Mouse (Mus musculus): ENCODE data around the gene Rhbdf1. TPM values are rescaled to one million over a fixed set of nuclear protein-coding genes. Genes with fewer than 3 reads are reported as not detected.

Rhbdf1 gene
- 27.1 and 28.7 TPM in 2 replicates for polyA plus RNA-seq (2015; fragmentation: Nextera tagmentation; extraction: Ambion mirVana)

- no peaks in the 10 kb centered on the region for H3K9me3 ChIP-seq (ENCODE audit: control insufficient read depth, low read length)
- peak within 1 kb of the TSS; percentile 97 for H3K4me2 ChIP-seq (ENCODE audit: low read length)
- H3K4me3 ChIP-seq (ENCODE audit: low read length), result peak within 1 kb of the TSS; percentile 73
- WGBS, result under 1% methylated on average over 47 of the region's 72 CpGs
- H3K27ac ChIP-seq (ENCODE audit: low read depth, low read length), result peak within 1 kb of the TSS; percentile 54
- H3K9ac ChIP-seq (ENCODE audit: low read depth, low read length), result peak within 1 kb of the TSS; percentile 79
- H3K27me3 ChIP-seq (replicated peaks; ENCODE audit: control insufficient read depth, insufficient read depth, low read length), result no peaks in the 10 kb centered on the region; the same call in 1 of the 2 replicates
- H3K4me1 ChIP-seq (ENCODE audit: control insufficient read depth, insufficient read depth, low read depth, low read length), result peaks cover 37% of the 10 kb centered on the region
- ATAC-seq, result peak; percentile 28; the same call in 1 of the 2 replicates
- H3K36me3 ChIP-seq (ENCODE audit: control insufficient read depth, insufficient read depth, low read length), result no peaks in the 10 kb centered on the region
Observed at GRCm38 (mm10) chr11:32221951-32222409, at the start of gene Rhbdf1. Gene Rhbdf1, minus strand, starts transcription at chr11:32222300.

- no peak for ATAC-seq
- 48% methylated on average over 4 of the region's 4 CpGs for WGBS
- no peak overlapping the region for H3K4me2 ChIP-seq (ENCODE audit: low read length)
- H3K36me3 ChIP-seq (ENCODE audit: control insufficient read depth, insufficient read depth, low read length), result no peaks in the 10 kb centered on the region
- peaks cover 7% of the 10 kb centered on the region for H3K4me1 ChIP-seq (ENCODE audit: control insufficient read depth, insufficient read depth, low read depth, low read length)
- no peak overlapping the region for H3K4me3 ChIP-seq (ENCODE audit: low read length)
- no peaks in the 10 kb centered on the region for H3K27me3 ChIP-seq (replicated peaks; ENCODE audit: control insufficient read depth, insufficient read depth, low read length)
- no peak overlapping the region for H3K27ac ChIP-seq (ENCODE audit: low read depth, low read length)
- H3K9me3 ChIP-seq (ENCODE audit: control insufficient read depth, low read length), result no peaks in the 10 kb centered on the region
- no peak overlapping the region for H3K9ac ChIP-seq (ENCODE audit: low read depth, low read length)
Observed at GRCm38 (mm10) chr11:32271178-32271577, 49.1 kb upstream of the Rhbdf1 start.

GRCm38 (mm10) chr11:32268952-32269351 is 46.9 kb upstream of the Rhbdf1 start:
- Histone ChIP-seq H3K4me2 (ENCODE audit: low read length) (no peak overlapping the region), H3K27me3 (replicated peaks; ENCODE audit: control insufficient read depth, insufficient read depth, low read length) (no peaks in the 10 kb centered on the region), H3K4me3 (ENCODE audit: low read length) (no peak overlapping the region), H3K36me3 (ENCODE audit: control insufficient read depth, insufficient read depth, low read length) (no peaks in the 10 kb centered on the region), H3K27ac (ENCODE audit: low read depth, low read length) (no peak overlapping the region), H3K9ac (ENCODE audit: low read depth, low read length) (no peak overlapping the region), H3K4me1 (ENCODE audit: control insufficient read depth, insufficient read depth, low read depth, low read length) (peaks cover 10% of the 10 kb centered on the region), H3K9me3 (ENCODE audit: control insufficient read depth, low read length) (no peaks in the 10 kb centered on the region)
- WGBS, result 90% methylated on average over 5 of the region's 5 CpGs
- no peak for ATAC-seq

GRCm38 (mm10) chr11:32267964-32268363 is 45.9 kb upstream of the Rhbdf1 start:
- Histone ChIP-seq H3K9ac (ENCODE audit: low read depth, low read length) (peak overlapping the region; percentile 93), H3K27ac (ENCODE audit: low read depth, low read length) (peak overlapping the region; percentile 67), H3K27me3 (replicated peaks; ENCODE audit: control insufficient read depth, insufficient read depth, low read length) (no peaks in the 10 kb centered on the region), H3K9me3 (ENCODE audit: control insufficient read depth, low read length) (no peaks in the 10 kb centered on the region), H3K4me1 (ENCODE audit: control insufficient read depth, insufficient read depth, low read depth, low read length) (peaks cover 10% of the 10 kb centered on the region), H3K36me3 (ENCODE audit: control insufficient read depth, insufficient read depth, low read length) (no peaks in the 10 kb centered on the region), H3K4me3 (ENCODE audit: low read length) (peak overlapping the region; percentile 90), H3K4me2 (ENCODE audit: low read length) (peak overlapping the region; percentile 68)
- peak; percentile 50 for ATAC-seq
- 26% methylated on average over 5 of the region's 5 CpGs for WGBS

DNA sequence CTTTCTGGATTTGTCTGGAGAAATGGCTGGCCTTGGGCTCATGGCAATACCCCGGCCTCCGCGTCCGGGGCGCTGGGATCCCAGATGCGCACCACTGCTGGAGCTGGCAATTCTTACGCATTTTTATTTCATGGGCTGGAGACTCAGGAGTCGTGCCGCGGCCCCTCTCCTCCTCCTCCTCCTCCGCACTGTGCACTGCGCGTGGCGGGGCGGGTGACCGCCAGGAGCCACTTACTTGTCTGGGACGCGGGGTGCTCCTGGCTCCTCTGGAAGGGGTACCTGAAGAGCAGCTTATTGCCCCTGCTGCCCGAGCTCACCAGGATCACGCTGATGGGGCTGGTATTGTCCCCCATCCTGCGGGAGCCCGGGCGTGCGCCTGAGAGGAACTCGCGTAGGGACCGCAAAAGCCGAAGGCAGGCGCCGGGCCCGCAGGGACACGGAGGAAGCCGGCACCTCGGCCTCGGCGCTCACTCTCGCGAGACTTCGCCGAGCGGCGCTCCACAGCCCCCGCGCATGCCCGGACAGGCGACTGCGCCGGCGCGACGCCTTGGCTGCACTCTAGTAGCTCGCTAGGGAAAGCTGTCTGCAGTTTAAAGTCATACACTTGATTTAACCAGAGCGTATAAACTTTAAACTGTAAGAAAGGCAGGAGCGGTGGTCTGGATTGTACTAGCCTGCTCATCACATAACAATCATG is 45.2 kb upstream of the Rhbdf1 start, which contains the start of gene Nprl3:
Nprl3 (minus strand) TSS at position 520 of the 697 bp plus-strand sequence.
- Histone ChIP-seq H3K27me3 (replicated peaks; ENCODE audit: control insufficient read depth, insufficient read depth, low read length) (no peaks in the 10 kb centered on the region), H3K36me3 (ENCODE audit: control insufficient read depth, insufficient read depth, low read length) (no peaks in the 10 kb centered on the region), H3K27ac (ENCODE audit: low read depth, low read length) (peak within 1 kb of the TSS; percentile 94), H3K4me2 (ENCODE audit: low read length) (peak within 1 kb of the TSS; percentile 68), H3K9me3 (ENCODE audit: control insufficient read depth, low read length) (no peaks in the 10 kb centered on the region), H3K4me3 (ENCODE audit: low read length) (peak within 1 kb of the TSS; percentile 90), H3K4me1 (ENCODE audit: control insufficient read depth, insufficient read depth, low read depth, low read length) (peaks cover 10% of the 10 kb centered on the region), H3K9ac (ENCODE audit: low read depth, low read length) (peak within 1 kb of the TSS; percentile 93)
- under 1% methylated on average over 54 of the region's 54 CpGs for WGBS
- peak; percentile 99 for ATAC-seq

DNA sequence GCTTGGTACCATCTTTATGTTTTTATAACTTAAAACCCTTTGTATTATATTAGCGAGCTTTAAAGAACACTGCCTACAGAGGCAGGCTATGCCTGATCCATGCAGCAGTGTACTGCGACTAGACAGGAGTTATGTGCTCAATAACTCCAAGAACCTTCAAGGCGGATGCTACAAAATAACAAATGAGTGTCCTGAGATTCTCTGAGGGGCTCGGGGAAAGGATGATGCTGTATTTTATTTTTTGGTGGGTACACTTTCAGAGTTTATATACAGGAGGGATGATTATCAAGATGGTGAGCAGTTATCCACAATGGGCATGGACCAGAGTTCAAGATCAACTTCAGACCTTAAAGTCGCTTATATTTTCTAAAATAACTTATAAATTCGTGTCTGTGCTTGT is 44.7 kb upstream of the Rhbdf1 start:
- no peaks in the 10 kb centered on the region for H3K9me3 ChIP-seq (ENCODE audit: control insufficient read depth, low read length)
- H3K27me3 ChIP-seq (replicated peaks; ENCODE audit: control insufficient read depth, insufficient read depth, low read length), result no peaks in the 10 kb centered on the region
- peak overlapping the region; percentile 93 for H3K9ac ChIP-seq (ENCODE audit: low read depth, low read length)
- no peaks in the 10 kb centered on the region for H3K36me3 ChIP-seq (ENCODE audit: control insufficient read depth, insufficient read depth, low read length)
- peak overlapping the region; percentile 68 for H3K4me2 ChIP-seq (ENCODE audit: low read length)
- peak overlapping the region; percentile 90 for H3K4me3 ChIP-seq (ENCODE audit: low read length)
- peaks cover 10% of the 10 kb centered on the region for H3K4me1 ChIP-seq (ENCODE audit: control insufficient read depth, insufficient read depth, low read depth, low read length)
- peak overlapping the region; percentile 94 for H3K27ac ChIP-seq (ENCODE audit: low read depth, low read length)
- ATAC-seq, result 0 out of 2 replicates have a peak, but pooled peaks have one; percentile 3
- 23% methylated on average over 6 of the region's 6 CpGs for WGBS

DNA sequence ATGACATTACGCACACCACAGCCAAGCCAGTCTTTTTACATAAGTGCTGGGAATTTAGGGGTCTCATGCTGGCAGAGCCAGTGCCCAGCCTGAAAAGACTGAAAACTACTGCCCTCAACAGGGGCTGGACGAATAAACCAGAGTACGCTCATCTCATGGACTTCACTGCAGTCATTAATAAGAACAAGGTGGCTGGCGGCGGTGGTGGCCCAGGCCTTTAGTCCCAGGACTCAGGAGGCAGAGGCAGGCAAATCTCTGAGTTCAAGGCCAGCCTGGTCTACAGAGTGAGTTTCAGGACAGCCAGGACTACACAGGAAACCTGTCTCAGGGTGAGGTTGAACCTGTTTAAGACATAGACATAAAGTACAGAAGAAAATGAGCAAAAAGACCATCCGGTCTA is 44.1 kb upstream of the Rhbdf1 start:
- no peaks in the 10 kb centered on the region for H3K36me3 ChIP-seq (ENCODE audit: control insufficient read depth, insufficient read depth, low read length)
- H3K4me1 ChIP-seq (ENCODE audit: control insufficient read depth, insufficient read depth, low read depth, low read length), result peaks cover 10% of the 10 kb centered on the region
- no peak for ATAC-seq
- H3K27me3 ChIP-seq (replicated peaks; ENCODE audit: control insufficient read depth, insufficient read depth, low read length), result no peaks in the 10 kb centered on the region
- H3K27ac ChIP-seq (ENCODE audit: low read depth, low read length), result no peak overlapping the region
- WGBS, result 92% methylated on average over 6 of the region's 6 CpGs
- H3K4me2 ChIP-seq (ENCODE audit: low read length), result no peak overlapping the region; the same call in 1 of the 2 replicates
- no peak overlapping the region for H3K9ac ChIP-seq (ENCODE audit: low read depth, low read length)
- no peaks in the 10 kb centered on the region for H3K9me3 ChIP-seq (ENCODE audit: control insufficient read depth, low read length)
- H3K4me3 ChIP-seq (ENCODE audit: low read length), result no peak overlapping the region

- 95% methylated on average over 3 of the region's 3 CpGs for WGBS
- no peak overlapping the region for H3K4me2 ChIP-seq (ENCODE audit: low read length)
Observed at GRCm38 (mm10) chr11:32265117-32265738, 43.1 kb upstream of the Rhbdf1 start.

DNA sequence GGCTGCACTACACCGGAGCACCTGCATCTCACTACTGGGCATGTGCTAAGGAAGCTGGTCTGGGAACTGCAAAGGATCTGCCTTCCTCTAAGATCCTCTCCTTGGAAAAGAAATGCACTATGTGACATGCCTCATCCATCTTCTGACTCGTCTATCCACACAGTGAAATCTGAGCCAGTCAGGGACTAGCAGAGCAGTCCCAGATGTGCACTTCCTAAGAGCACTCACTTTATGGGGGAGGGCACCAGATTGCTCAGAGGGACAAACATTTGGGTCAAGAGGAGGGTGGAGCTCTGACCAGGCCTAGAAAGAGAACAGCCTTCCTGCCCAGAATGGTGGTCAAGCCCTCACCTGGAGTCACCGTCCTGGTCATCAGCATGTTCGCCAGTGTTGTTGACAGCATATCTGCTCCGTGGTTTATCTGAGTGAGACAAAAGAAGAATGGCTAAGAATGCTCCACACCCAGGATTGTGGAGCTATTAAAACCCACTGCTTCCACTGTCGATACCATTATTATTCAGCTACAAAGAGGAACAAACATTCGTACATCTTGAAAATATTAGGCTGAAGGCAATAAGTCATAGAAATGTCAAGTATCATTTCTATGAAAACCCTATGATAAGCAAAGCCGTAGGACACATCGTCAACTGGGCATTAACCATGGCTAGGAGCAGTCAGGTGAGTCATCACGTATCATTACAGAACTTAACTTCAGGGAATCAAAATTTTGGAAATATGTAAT is 40.7 kb upstream of the Rhbdf1 start:
- H3K4me1 ChIP-seq (ENCODE audit: control insufficient read depth, insufficient read depth, low read depth, low read length), result peaks cover 6% of the 10 kb centered on the region
- WGBS, result 82% methylated on average over 10 of the region's 10 CpGs
- no peak for ATAC-seq

More at GRCm38 (mm10) chr11:32265117-32265738, 43.1 kb upstream of the Rhbdf1 start:
- Histone ChIP-seq H3K9me3 (ENCODE audit: control insufficient read depth, low read length) (no peaks in the 10 kb centered on the region), H3K4me1 (ENCODE audit: control insufficient read depth, insufficient read depth, low read depth, low read length) (peaks cover 10% of the 10 kb centered on the region), H3K27me3 (replicated peaks; ENCODE audit: control insufficient read depth, insufficient read depth, low read length) (no peaks in the 10 kb centered on the region), H3K27ac (ENCODE audit: low read depth, low read length) (no peak overlapping the region), H3K36me3 (ENCODE audit: control insufficient read depth, insufficient read depth, low read length) (no peaks in the 10 kb centered on the region), H3K9ac (ENCODE audit: low read depth, low read length) (no peak overlapping the region), H3K4me3 (ENCODE audit: low read length) (no peak overlapping the region)
- ATAC-seq, result no peak

More for the DNA sequence above, 40.7 kb upstream of the Rhbdf1 start:
- Histone ChIP-seq H3K27me3 (replicated peaks; ENCODE audit: control insufficient read depth, insufficient read depth, low read length) (no peaks in the 10 kb centered on the region), H3K9ac (ENCODE audit: low read depth, low read length) (no peak overlapping the region), H3K4me2 (ENCODE audit: low read length) (no peak overlapping the region), H3K27ac (ENCODE audit: low read depth, low read length) (no peak overlapping the region), H3K9me3 (ENCODE audit: control insufficient read depth, low read length) (no peaks in the 10 kb centered on the region), H3K36me3 (ENCODE audit: control insufficient read depth, insufficient read depth, low read length) (no peaks in the 10 kb centered on the region), H3K4me3 (ENCODE audit: low read length) (no peak overlapping the region)

All from hindbrain, embryonic 16.5 days (tissue).